Mouse (Mus musculus): ENCODE results near the gene Pip5k1b.

Gene Pip5k1b

GRCm38 (mm10) chr19:24543386-24544350 is 12.0 kb downstream of the Pip5k1b start:
- CTCF ChIA-PET, result no interaction called here

DNA sequence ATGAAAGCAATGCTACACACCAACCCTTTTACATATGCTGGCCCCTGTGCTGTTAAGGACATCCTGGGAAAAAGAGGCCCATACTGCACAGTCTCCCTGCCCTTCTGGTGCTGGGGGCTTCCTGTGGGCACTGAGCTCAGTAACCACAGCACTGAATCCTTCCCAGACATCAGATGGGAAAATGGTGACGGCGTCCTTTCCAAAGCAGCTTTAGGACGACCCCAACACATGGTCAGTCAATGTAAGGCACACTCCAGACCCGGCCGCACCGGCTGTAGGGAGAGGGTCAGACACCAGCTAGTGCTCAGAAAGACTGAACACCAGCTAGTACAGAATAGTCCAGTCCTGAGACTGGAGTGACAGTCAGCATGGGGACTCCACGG is 13.4 kb downstream of the Pip5k1b start:
- CTCF ChIA-PET, result no interaction called here

- CTCF ChIA-PET, result no interaction called here
Observed at GRCm38 (mm10) chr19:24541669-24542292, 13.9 kb downstream of the Pip5k1b start.

GRCm38 (mm10) chr19:24540952-24541668 is 14.6 kb downstream of the Pip5k1b start:
- CTCF ChIA-PET, result no interaction called here

- CTCF ChIA-PET, result interaction anchor here (0.6 to 0.7 kb wide), 2 partner anchors 10 to 427 kb away, joined by 3 to 5 read pairs; no protein-coding TSS in a partner anchor
Observed at GRCm38 (mm10) chr19:24539041-24539440, 16.6 kb downstream of the Pip5k1b start.

- CTCF ChIA-PET, result no interaction called here
Observed at GRCm38 (mm10) chr19:24538181-24538580, 17.5 kb downstream of the Pip5k1b start.

DNA sequence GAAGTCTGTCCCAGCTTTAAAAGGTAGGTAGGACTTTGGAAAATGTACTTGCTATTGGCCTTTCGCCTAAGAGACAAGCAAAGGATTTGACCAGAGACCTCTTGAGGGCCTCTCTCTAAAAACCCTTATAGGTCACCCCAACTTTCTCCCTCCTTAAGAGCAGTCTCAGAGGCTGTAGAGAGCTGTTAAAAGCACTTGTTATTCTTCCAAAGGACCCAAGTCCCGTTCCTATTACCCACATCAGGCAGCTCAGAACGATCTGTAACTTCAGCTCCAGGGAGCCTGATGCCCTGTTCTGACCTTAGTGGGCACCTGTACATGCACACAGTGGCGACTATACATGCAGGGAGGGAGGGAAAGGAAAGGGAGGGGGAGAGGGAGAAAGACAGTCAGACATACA is 18.0 kb downstream of the Pip5k1b start:
- CTCF ChIA-PET, result no interaction called here

DNA sequence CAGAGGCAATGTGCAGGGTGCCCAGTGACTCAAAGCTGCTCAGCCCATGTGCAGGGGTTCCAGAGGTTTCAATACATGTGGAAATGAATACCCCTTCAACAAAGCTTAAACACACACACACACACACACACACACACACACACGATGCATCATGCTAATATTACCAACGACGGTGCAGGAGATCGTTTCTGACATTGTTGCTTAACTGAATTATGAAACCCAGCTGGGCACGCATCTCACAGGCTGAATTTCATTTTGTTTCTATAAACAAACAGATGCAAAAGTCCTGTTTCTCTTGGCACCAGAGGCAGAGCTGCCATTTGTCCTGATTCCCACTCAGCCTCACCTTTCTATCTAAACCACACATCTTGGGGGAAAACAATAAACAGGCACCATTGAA is 18.8 kb downstream of the Pip5k1b start:
- CTCF ChIA-PET, result no interaction called here

DNA sequence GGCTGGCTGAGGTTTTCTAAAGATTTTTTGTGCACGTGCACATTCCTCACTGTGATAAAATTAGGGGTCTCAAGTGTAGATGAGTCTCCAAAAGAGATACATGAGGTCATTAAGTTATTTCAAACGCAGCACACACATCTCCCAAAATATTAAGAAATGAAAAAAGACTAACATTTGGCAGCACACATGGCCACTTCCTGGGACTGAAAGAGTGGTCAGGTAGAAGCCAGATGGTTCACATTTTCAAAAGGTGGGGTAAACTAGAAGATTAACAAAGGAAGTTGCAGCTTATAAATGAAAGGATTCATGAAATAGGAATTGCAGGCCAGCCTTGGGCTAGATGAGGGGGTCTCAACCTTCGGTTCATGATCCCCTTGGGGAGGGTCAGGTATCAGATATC is 19.4 kb downstream of the Pip5k1b start:
- CTCF ChIA-PET, result no interaction called here

DNA sequence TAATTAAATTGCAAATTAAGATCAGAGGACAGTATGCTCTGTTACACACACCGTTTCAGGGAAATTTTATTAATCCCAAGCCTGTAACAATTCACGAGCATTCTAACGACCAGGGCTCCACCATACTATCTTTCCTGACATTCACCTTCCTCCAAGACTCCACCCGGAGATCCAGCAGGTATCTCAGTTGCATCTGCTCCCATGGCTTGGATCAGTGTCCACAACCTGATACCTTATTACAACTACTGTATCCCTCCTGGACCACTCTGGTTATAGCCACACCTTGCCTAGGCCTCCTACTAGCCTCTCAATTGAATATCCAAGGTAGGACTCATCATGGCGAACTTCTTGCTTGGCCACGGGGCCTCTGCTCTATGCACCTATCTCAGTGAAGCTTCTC is 20.5 kb downstream of the Pip5k1b start:
- CTCF ChIA-PET, result no interaction called here

- CTCF ChIA-PET, result no interaction called here
Observed at GRCm38 (mm10) chr19:24534733-24535132, 20.9 kb downstream of the Pip5k1b start.

DNA sequence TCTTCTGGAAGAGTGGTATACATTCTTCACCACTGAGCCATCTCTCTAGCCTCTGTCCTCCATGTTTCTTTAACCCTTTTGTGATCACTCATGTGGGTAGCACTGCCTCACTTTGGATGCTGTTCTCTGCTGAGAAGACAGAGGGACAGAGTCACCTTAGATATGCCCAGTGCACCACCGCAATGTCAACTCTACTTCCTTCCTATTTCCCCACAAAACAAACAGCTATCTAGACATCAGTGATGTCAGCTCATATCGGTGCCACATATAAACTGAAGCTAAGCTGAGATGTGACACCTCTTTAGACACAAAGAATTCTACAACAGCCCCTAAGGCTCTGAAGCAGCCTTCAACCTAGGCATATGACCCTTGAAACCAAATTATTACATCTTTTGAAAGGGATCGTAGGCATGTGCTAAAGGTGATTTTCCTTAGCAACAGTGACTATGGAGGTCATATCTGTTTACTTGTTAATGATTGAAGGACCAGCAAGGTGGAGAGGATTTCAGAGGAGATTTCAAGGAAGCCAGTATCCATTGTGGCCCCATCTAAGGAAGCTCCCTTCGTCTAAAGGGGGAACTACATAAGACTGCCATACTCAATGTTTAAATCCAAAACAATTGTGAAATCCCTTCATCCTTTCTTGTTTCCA is 26.6 kb downstream of the Pip5k1b start:
- CTCF ChIA-PET, result no interaction called here

- CTCF ChIA-PET, result no interaction called here
Observed at GRCm38 (mm10) chr19:24528129-24528730, 27.4 kb downstream of the Pip5k1b start.

GRCm38 (mm10) chr19:24527613-24527948 is 28.1 kb downstream of the Pip5k1b start:
- CTCF ChIA-PET, result no interaction called here

DNA sequence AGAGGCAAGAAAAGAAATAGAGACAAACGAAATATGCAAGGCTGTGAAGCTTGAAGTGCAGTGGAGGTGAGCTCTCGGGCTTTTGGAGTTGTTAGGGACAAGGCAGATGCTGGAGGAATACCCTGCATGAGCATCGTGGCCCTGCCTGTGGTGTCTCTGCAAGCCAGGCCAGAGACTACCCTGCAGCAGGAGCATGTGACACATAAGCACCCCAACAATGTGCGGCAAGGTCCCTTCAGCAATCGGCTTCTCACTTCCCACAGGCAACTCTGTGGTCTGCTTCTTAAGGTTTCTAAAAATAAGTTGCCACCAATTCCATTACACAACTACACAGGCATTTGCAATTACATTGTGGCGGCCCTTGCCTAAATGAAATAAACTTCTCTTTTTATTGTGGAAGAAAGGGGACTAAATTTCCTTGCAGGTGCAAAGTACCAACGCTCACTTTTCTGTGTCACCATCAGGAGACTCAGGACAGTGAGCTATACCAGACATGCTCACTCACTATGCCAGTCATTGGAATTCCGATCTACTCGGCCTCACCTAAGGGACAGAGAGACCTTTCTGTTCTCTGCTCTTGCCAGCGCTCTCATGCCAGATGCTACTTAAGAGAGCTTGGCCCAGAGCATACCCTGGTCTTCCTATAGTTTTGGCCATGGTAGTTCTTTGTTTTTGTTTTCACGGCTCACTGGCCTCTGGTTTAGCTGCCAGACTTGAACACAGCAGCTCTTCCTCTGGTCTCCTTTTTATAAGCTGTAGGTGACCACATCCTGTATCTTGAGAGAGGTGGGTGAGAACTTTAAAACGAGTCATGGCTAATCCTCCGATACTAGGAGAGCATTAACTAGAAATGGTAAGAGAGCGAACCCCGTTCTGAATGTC is 28.7 kb downstream of the Pip5k1b start:
- CTCF ChIA-PET, result no interaction called here

DNA sequence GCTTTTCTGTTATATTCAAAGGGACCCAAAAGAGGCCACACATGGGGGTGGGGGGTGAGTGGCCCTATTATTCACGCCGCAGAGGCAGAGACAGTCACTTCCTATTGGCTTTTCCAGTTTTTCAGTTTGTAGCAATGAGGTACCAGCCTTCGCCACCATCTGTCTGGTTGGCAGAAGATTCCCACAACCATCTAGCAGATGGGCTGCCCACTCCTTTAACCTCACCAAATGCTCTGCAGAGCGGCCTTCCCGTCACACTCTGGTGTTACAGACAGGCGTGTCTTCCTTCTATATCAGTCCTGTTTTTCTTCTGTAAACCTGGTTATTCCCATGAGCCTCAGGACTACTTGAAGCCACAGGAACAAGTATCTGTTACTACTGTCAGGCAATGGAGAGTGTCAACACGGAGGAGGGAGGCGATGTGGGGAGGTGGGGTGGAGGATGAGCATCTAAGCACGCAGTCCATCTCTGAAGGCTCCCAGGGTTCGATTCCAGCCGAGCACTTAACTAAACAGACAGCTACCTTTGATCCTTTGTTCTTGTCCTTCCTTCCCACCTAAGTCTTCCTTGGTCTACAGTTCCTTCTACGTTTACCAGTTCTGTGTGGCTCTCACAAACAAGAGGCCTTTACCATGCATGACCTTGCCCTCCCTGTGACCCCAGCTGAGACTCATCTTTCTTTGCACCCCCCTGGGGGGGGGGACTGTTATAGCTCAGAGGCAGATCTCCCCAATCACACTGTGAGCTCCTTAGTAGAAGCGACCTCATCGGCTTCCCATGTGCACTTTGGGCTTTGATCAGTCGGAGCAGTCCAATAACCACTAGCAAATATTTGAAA is 32.0 kb downstream of the Pip5k1b start:
- CTCF ChIA-PET, result no interaction called here

DNA sequence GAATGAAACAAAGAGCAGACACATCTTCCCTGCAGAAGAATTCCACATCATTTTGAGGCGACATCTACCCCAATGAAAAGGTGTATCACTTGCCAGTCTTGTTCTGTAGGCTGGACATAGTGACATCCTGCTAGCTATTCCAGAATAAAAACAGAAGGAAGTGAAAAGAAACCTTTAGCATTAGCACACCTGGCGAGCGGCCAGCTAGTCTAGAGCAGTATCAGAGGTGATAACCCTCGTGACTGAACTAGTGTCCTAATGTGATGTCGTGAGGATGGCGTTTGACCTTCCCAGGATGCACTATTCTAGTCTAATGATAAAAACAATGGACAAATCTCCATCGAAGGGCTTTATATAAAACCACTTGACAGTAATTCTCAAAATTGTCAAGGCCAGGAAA is 33.7 kb downstream of the Pip5k1b start:
- CTCF ChIA-PET, result no interaction called here

GRCm38 (mm10) chr19:24521146-24521545 is 34.5 kb downstream of the Pip5k1b start:
- CTCF ChIA-PET, result no interaction called here

GRCm38 (mm10) chr19:24519732-24520409 is 35.8 kb downstream of the Pip5k1b start:
- CTCF ChIA-PET, result no interaction called here
